Mouse (Mus musculus): ENCODE measurements around the gene Lnx1.

DNA sequence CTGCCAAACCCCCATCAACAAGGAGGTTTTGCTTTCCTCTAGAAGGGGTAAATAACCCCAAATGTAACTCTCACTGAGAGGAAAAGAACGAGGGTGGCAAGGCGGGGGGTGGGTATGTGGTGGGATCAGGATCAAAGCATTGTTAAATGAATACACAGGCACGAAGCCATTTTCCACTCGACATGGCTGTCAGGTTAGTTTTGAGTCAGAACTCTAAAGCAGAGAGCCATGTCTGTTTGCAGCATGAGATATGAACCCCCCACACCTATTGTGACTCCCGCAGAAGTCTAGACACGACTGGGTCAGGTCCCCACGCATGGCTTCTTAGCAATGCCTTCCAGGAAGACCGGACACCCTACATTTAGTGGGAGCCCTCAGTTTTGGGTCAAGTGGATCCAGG is 24.6 kb upstream of the Lnx1 start:
- TF ChIP-seq CTCF (IDR thresholded peaks at IDR 0.05; ENCODE audit: low read depth), result no peak
- no peak for TF ChIP-seq EP300 (IDR thresholded peaks at IDR 0.05; ENCODE audit: low read depth)
